Mouse (Mus musculus): Measurements from ENCODE around the gene Fastk.

The Fastk gene

GRCm38 (mm10) chr5:24452691-24453233 is 7.7 kb upstream of the Fastk start:
- no peak for DNase-seq (ENCODE audit: low spot score)

- DNase-seq (ENCODE audit: low spot score) = no peak
Observed at GRCm38 (mm10) chr5:24452030-24452690, 7.1 kb upstream of the Fastk start, which contains the start of gene Agap3. Gene Agap3, plus strand, starts transcription at chr5:24452177.

GRCm38 (mm10) chr5:24451264-24452029 is 6.4 kb upstream of the Fastk start:
- DNase-seq (ENCODE audit: low spot score) = no peak

- DNase-seq (ENCODE audit: low spot score) = no peak
Observed at GRCm38 (mm10) chr5:24447624-24448298, 2.7 kb upstream of the Fastk start, which contains the start of gene Tmub1. Gene Tmub1, minus strand, starts transcription at chr5:24447854.

GRCm38 (mm10) chr5:24446630-24447029 is 1.5 kb upstream of the Fastk start:
- DNase-seq (ENCODE audit: low spot score) = no peak

GRCm38 (mm10) chr5:24445428-24446080 is 467 bp upstream of the Fastk start:
- no peak for DNase-seq (ENCODE audit: low spot score)

GRCm38 (mm10) chr5:24443927-24444326 is 1.2 kb downstream of the Fastk start:
- DNase-seq (ENCODE audit: low spot score) = no peak

- DNase-seq (ENCODE audit: low spot score) = no peak
Observed at GRCm38 (mm10) chr5:24443204-24443603, 1.9 kb downstream of the Fastk start.

- DNase-seq (ENCODE audit: low spot score) = no peak
Observed at GRCm38 (mm10) chr5:24442029-24442428, 3.1 kb downstream of the Fastk start.

- no peak for DNase-seq (ENCODE audit: low spot score)
Observed at GRCm38 (mm10) chr5:24441187-24441586, 3.9 kb downstream of the Fastk start.

GRCm38 (mm10) chr5:24433993-24434392 is 11.1 kb downstream of the Fastk start:
- no peak for DNase-seq (ENCODE audit: low spot score)

- DNase-seq (ENCODE audit: low spot score) = no peak
Observed at GRCm38 (mm10) chr5:24428596-24428995, 16.5 kb downstream of the Fastk start.

GRCm38 (mm10) chr5:24427981-24428402 is 17.1 kb downstream of the Fastk start:
- no peak for DNase-seq (ENCODE audit: low spot score)

- no peak for DNase-seq (ENCODE audit: low spot score)
Observed at GRCm38 (mm10) chr5:24427285-24427633, 17.8 kb downstream of the Fastk start.

- no peak for DNase-seq (ENCODE audit: low spot score)
Observed at GRCm38 (mm10) chr5:24426556-24427284, 18.4 kb downstream of the Fastk start.

GRCm38 (mm10) chr5:24426037-24426432 is 19.1 kb downstream of the Fastk start:
- no peak for DNase-seq (ENCODE audit: low spot score)

GRCm38 (mm10) chr5:24425421-24426036 is 19.6 kb downstream of the Fastk start:
- no peak for DNase-seq (ENCODE audit: low spot score)

GRCm38 (mm10) chr5:24424861-24425411 is 20.2 kb downstream of the Fastk start:
- peak; percentile 55 for DNase-seq (ENCODE audit: low spot score)

GRCm38 (mm10) chr5:24424004-24424781 is 20.9 kb downstream of the Fastk start:
- DNase-seq (ENCODE audit: low spot score) = no peak

Data from urinary bladder, postnatal 10 days (tissue).